Mouse (Mus musculus) layer of hippocampus, adult 9-10 months (tissue): Measurements from ENCODE around the gene Pla2g4e.
"Not testable (repeated sequence)": the region's sequence is repeated elsewhere in the genome, so short reads cannot be mapped to it uniquely, and the experiment has no call there.

Source experiments
- DNase-seq: peaks from one replicate; pipeline ENCODE4 v3.0.0; 2022; ENCODE audit warnings: low spot score

The Pla2g4e gene

DNA sequence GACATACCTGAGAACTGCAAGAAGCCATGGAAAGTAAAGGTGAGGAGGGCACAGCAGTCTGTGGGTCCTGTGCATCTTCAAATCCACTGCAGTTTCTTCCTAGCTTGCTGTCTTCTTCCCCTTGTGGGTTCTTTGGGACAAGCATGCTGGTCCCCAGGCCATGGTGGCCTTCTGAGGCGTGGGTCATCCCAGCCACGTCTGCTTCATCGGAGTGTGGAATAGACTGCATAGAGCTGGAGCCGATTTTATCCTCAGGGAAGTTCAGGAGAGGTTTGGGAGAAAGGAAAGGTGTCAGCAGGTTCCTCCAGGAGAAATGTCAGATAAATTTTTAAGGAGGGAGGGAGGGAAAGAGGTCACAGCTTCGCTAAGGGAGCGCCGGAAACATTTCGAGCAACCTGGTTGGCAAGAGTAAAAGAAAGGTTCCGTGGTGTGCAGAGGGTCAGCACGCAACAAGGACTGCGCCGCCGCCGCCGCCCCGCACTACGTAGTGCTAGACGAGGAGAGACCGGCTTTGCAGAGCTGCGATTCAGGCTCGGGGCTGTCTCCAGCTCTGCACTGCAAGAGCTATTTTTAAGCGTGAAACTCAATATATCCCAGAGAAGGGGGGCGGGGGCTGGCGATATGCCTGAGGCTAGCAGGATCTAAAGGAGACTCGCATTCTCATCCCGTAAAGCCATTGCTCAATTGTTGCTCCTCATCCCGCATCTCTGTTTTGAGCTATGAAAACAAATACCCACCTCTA, at the start of gene Pla2g4e:
TSS of gene Pla2g4e (minus strand) at position 657 of the 742 bp plus-strand sequence.
- no peak for DNase-seq

GRCm38 (mm10) chr2:120291471-120292078, 46.4 kb upstream of the Pla2g4e start:
- no peak for DNase-seq

GRCm38 (mm10) chr2:120288995-120289394, 43.9 kb upstream of the Pla2g4e start, which contains the start of gene Pla2g4d:
TSS of gene Pla2g4d (minus strand) at chr2:120289197.
- DNase-seq = no peak

- no peak for DNase-seq
Measured at GRCm38 (mm10) chr2:120288401-120288800, 43.3 kb upstream of the Pla2g4e start.

GRCm38 (mm10) chr2:120285639-120286038, 40.5 kb upstream of the Pla2g4e start:
- no peak for DNase-seq

- no peak for DNase-seq
Measured at GRCm38 (mm10) chr2:120284705-120285104, 39.6 kb upstream of the Pla2g4e start.

DNA sequence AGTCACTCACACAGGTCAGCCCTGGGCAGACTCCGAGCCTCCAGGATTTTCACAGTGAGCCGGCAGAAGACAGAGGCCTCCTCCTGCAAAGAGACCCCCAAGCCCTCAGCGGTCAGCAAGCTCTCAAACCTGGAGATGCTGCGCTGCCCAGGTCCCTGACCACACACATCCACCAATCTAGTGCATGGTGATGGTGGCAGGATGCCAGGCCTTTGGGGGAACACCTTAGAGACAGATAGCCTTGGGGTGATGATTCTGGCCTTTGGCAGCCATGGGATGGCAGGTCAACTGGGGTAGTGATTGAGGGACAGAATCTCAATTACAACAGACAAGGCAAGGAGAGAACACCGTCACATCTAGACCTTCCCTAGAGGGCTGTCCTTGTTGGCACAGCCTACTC, 39.0 kb upstream of the Pla2g4e start:
- no peak for DNase-seq

- no peak for DNase-seq
Measured at GRCm38 (mm10) chr2:120283550-120283949, 38.4 kb upstream of the Pla2g4e start.

DNA sequence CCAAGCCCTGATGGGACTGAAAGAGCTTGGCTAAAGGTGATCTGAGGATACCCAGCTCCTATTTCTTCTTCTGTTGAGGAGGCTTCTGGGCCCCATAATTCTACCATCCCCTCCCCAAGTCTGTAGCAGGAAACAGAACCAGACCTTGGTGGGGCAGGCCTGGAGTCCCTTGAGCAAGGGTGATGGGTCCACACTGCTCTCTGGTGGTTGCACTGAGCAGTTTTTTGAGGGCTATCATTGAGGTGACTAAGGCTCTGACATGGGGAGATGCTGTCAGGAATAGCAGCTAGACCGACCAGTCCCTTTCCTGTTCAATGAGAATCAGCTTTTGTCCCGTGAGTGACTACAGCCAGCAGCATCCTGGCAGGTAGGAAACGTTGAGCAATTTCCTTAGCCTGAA, 36.1 kb upstream of the Pla2g4e start:
- DNase-seq = no peak

DNA sequence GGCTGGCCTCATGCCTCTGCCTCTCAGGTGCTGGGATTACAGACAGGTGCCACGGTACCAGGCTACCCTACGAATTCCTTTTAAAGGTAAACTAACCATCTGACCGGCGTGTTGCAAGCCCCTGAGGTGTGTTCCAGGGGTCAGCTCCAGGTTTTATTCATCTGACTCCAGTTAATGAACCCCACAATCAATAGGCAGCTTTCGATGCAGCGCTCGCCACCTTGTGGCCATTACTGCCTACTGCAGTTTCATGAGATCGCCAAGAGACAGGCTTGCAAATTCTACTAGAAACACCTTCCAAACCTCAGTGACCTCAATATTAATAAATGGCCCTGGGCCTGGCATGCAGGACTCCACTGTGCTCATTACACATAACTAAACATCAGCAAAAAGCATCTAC, 34.8 kb upstream of the Pla2g4e start:
- peak; percentile 58 for DNase-seq

DNA sequence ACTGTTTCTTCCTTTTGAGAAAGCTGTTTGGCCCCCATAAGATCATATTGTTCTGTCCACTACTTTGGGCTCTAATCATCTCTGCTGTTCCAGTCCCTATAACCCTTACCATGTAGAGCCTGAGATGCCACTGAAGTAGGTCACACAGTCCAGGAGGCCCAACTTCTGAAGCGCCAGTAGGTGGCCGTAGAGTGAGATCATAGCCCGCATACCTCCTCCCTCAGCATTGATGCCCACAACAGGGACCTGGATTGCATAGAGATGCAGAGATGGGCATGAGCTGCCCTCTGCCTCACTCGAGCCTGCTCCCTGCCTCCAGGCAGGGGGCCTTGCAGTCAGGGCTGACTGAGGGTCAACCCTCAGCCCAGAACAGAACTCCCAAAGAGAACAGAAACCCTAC, 31.8 kb upstream of the Pla2g4e start:
- DNase-seq = no peak

- DNase-seq = no peak
Measured at GRCm38 (mm10) chr2:120268635-120269034, 23.5 kb upstream of the Pla2g4e start.

DNA sequence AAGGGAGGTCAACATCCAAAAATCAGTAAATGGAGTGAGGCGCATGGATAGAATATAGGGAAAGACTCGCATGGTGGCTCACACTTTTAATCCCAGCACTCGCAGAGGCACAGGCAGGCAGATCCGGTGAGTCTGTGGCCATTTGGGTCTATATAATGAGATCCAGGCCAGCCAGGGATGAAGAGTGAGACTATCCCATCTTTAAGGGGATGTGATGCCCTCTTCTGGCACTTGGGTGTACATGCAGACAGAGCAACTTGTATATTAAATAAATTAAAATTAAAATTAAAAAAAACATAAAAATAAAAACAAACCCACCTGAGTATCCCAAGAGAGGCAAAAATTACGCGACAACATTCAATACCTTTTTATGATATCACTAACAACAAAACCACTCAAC, 20.4 kb upstream of the Pla2g4e start:
- no peak for DNase-seq

- DNase-seq = no peak
Measured at GRCm38 (mm10) chr2:120264858-120265257, 19.7 kb upstream of the Pla2g4e start.

GRCm38 (mm10) chr2:120262876-120263275, 17.7 kb upstream of the Pla2g4e start:
- DNase-seq = no peak

GRCm38 (mm10) chr2:120261346-120261745, 16.2 kb upstream of the Pla2g4e start:
- no peak for DNase-seq

GRCm38 (mm10) chr2:120256259-120256658, 11.1 kb upstream of the Pla2g4e start:
- no peak for DNase-seq

DNA sequence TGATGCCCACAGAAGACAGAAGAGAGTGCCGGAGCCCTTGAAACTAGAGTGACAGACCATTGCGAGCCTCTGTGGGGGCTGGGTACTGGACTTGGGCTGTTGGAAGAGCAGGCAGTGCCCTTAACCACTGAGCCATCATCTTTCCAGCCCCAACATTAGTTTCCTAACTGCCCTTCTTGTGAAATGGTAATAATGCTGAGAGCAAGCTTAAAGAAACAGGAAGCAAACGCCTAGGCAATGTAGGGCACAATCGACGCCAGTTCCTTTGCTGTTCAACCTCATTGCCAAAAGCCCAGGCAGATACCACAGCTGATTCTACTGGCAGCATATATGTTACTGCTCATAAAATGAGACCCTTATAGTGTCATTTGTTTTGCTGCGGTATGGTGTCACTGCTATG, 7.5 kb upstream of the Pla2g4e start:
- DNase-seq = no peak

DNA sequence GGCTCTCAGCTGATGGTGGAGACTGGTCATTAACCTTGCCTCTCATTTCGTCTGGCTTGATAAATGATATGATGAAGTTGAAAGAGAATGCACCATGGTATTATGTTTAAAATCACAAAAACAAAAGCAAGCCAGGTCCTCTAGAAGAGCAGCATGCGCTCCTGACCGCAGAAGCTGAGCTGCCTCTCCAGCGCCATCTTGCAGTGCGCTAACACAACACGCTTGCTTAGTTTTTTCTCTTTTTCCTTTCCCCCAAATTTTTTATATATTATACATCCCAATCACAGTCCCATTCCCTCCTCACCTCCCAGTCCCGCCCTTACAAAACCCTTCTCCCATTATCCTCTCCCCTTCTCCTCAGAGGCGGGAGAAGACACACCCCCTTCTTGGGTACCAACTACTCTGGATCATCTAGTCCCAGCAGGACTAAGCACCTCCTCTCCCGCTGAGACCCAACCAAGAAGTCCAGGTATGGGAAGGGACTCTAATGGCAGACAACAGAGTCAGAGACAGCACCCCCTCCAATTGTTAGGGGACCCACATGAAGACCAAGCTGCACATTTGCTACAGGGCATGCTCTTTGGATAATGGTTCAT, 384 bp upstream of the Pla2g4e start:
- no peak for DNase-seq

- DNase-seq = no peak
Measured at GRCm38 (mm10) chr2:120243995-120244394, 1.1 kb downstream of the Pla2g4e start.

- no peak for DNase-seq
Measured at GRCm38 (mm10) chr2:120242791-120243467, 2.2 kb downstream of the Pla2g4e start.

GRCm38 (mm10) chr2:120238733-120239132, 6.4 kb downstream of the Pla2g4e start:
- DNase-seq = not testable (repeated sequence)

GRCm38 (mm10) chr2:120237784-120238183, 7.4 kb downstream of the Pla2g4e start:
- no peak for DNase-seq
